In genomic region chr17:63402170-63402569, GRCm38 (mm10) we compare ENCODE assay signal across 20 mouse cellular contexts.
DNase-seq lines count a peak whose midpoint lies in the region; ATAC-seq and TF ChIP-seq lines count a peak whose summit lies in the region.
"Had no signal": no experiment of that assay in that cellular context is flagged by ENCODE, and none has a peak within 500 bp of the region (broad histone marks: within the 10 kb centered on the region; RNA-seq: fewer than 3 reads in every experiment).

No protein-coding gene starts in this region.

- TF ChIP-seq POLR2A in spleen, adult 2 months (IDR thresholded peaks at IDR 0.05; ENCODE audit: low read depth, low read length), result no peak

- 66% methylated on average over 3 of the region's 3 CpGs for WGBS in heart, embryonic 13.5 days
- 65% methylated on average over 3 of the region's 3 CpGs for WGBS in heart, embryonic 12.5 days
- 53% methylated on average over 3 of the region's 3 CpGs for WGBS in spleen, adult 2 months

- no peaks in the 10 kb centered on the region for H3K9me3 ChIP-seq in heart, embryonic 13.5 days
- no peaks in the 10 kb centered on the region for H3K9me3 ChIP-seq in heart, embryonic 12.5 days (replicated peaks)
- H3K9me3 ChIP-seq: heart, embryonic 10.5 days; hindbrain, embryonic 10.5 days; hindbrain, embryonic 15.5 days; kidney, embryonic 15.5 days; limb, embryonic 12.5 days; liver, embryonic 15.5 days; megakaryocyte, embryonic 14.5 days had no signal

- ATAC-seq in heart, embryonic 13.5 days (ENCODE audit: extremely low read depth, insufficient number of reproducible peaks, low FRiP score, low TSS enrichment), result no peak
- ATAC-seq in heart, embryonic 12.5 days (ENCODE audit: insufficient number of reproducible peaks, low FRiP score), result no peak
- ATAC-seq in megakaryocyte, adult 5-6 weeks (ENCODE audit: poor library complexity, severe bottlenecking), result 0 out of 2 replicates have a peak, but pooled peaks have one; percentile 40
- ATAC-seq: forebrain, embryonic 16.5 days had no signal

- H3K4me1 ChIP-seq in heart, embryonic 13.5 days, result peaks cover 46% of the 10 kb centered on the region
- H3K4me1 ChIP-seq in heart, embryonic 12.5 days (replicated peaks), result peaks cover 27% of the 10 kb centered on the region
- peaks cover 9% of the 10 kb centered on the region for H3K4me1 ChIP-seq in spleen, adult 2 months (ENCODE audit: control insufficient read depth, insufficient read depth, insufficient read length)

- H3K36me3 ChIP-seq in heart, embryonic 13.5 days, result no peaks in the 10 kb centered on the region
- H3K36me3 ChIP-seq in heart, embryonic 12.5 days, result no peaks in the 10 kb centered on the region
- H3K36me3 ChIP-seq in spleen, adult 2 months (ENCODE audit: control insufficient read depth, insufficient read depth, low read length), result no peaks in the 10 kb centered on the region
- H3K36me3 ChIP-seq: heart, embryonic 10.5 days; hindbrain, embryonic 10.5 days; hindbrain, embryonic 15.5 days; kidney, embryonic 15.5 days; limb, embryonic 12.5 days; liver, embryonic 15.5 days had no signal

- no peak for DNase-seq in spleen, adult 2 months (ENCODE audit: low read depth in 1 of 2, low spot score in 2 of 2)
- no peak for DNase-seq in spleen, postnatal 14 days (ENCODE audit: low spot score in 2 of 2)
- DNase-seq in cerebellum, postnatal 10 days, result no peak
- DNase-seq in adrenal gland, postnatal 10 days, result no peak
- DNase-seq: adrenal gland, adult 8-10 months; cerebellum, adult 11 months; midbrain, embryonic 14.5 days; right cerebral cortex, adult 18-20 months had no signal

- H3K9ac ChIP-seq in heart, embryonic 13.5 days, result no peak overlapping the region
- H3K9ac ChIP-seq in heart, embryonic 12.5 days, result no peak overlapping the region
- H3K9ac ChIP-seq: hindbrain, embryonic 15.5 days; kidney, embryonic 15.5 days; limb, embryonic 12.5 days; liver, embryonic 15.5 days had no signal

- no peak for TF ChIP-seq CTCF in spleen, adult 2 months (IDR thresholded peaks at IDR 0.05; ENCODE audit: extremely low read depth, insufficient read depth, insufficient read length, insufficient replicate concordance)

- peak overlapping the region; percentile 21; the same call in 1 of the 2 replicates for H3K27ac ChIP-seq in heart, embryonic 13.5 days (replicated peaks)
- no peak overlapping the region for H3K27ac ChIP-seq in heart, embryonic 12.5 days (ENCODE audit: poor library complexity, severe bottlenecking)
- peak overlapping the region; percentile 28; the same call in 1 of the 2 replicates for H3K27ac ChIP-seq in spleen, adult 2 months (ENCODE audit: insufficient read depth, low read length)
- H3K27ac ChIP-seq: heart, embryonic 10.5 days; hindbrain, embryonic 10.5 days; hindbrain, embryonic 15.5 days; liver, embryonic 15.5 days had no signal

- no peaks in the 10 kb centered on the region for H3K27me3 ChIP-seq in heart, embryonic 13.5 days (replicated peaks)
- no peaks in the 10 kb centered on the region for H3K27me3 ChIP-seq in heart, embryonic 12.5 days (replicated peaks)
- H3K27me3 ChIP-seq in spleen, adult 2 months (ENCODE audit: control insufficient read depth, insufficient read depth, low read length), result no peaks in the 10 kb centered on the region
- H3K27me3 ChIP-seq: hindbrain, embryonic 15.5 days; kidney, embryonic 15.5 days; limb, embryonic 12.5 days; liver, embryonic 15.5 days; megakaryocyte, embryonic 14.5 days had no signal

- H3K4me3 ChIP-seq in heart, embryonic 13.5 days, result no peak overlapping the region
- H3K4me3 ChIP-seq in heart, embryonic 12.5 days, result no peak overlapping the region
- H3K4me3 ChIP-seq in spleen, adult 2 months (ENCODE audit: extremely low read depth, insufficient read depth, insufficient read length), result no peak overlapping the region
- H3K4me3 ChIP-seq: erythroblast, embryonic 14.5 days; heart, embryonic 10.5 days; hindbrain, embryonic 10.5 days; hindbrain, embryonic 15.5 days; kidney, embryonic 15.5 days; limb, embryonic 12.5 days; liver, embryonic 15.5 days had no signal

- H3K4me2 ChIP-seq in heart, embryonic 13.5 days, result no peak overlapping the region
- no peak overlapping the region for H3K4me2 ChIP-seq in heart, embryonic 12.5 days
- H3K4me2 ChIP-seq: hindbrain, embryonic 15.5 days; kidney, embryonic 15.5 days; limb, embryonic 12.5 days; liver, embryonic 15.5 days had no signal
